Mouse (Mus musculus) spleen, postnatal 10 days (tissue): ENCODE results near the gene 4933405L10Rik.

ENCODE experiments used
- DNase-seq, 2 experiments: peaks; one replicate each; pipeline ENCODE4 v3.0.0; 2021 to 2022; ENCODE audit warnings: low spot score in 2 of 2

The 4933405L10Rik gene

GRCm38 (mm10) chr8:105700966-105701824 lies 6.3 kb upstream of the 4933405L10Rik start, which contains the start of the genes Acd and Pard6a:
Gene Acd, minus strand, starts transcription at chr8:105701102.
Gene Pard6a, plus strand, starts transcription at chr8:105701148.
- DNase-seq, result peak; percentile 98

GRCm38 (mm10) chr8:105702001-105702401 lies 5.5 kb upstream of the 4933405L10Rik start:
- DNase-seq, result peak in 1 of 2 experiments; percentile 32

GRCm38 (mm10) chr8:105702731-105703415 lies 4.6 kb upstream of the 4933405L10Rik start:
- peak in 1 of 2 experiments; percentile 17 for DNase-seq

- DNase-seq, result peak in 1 of 2 experiments; percentile 17
Observed at GRCm38 (mm10) chr8:105704146-105704812, 3.2 kb upstream of the 4933405L10Rik start.

- no peak for DNase-seq
Observed at GRCm38 (mm10) chr8:105704955-105705354, 2.5 kb upstream of the 4933405L10Rik start.

GRCm38 (mm10) chr8:105706426-105706825 lies 1.0 kb upstream of the 4933405L10Rik start:
- DNase-seq, result peak in 1 of 2 experiments; percentile 14

- DNase-seq, result no peak
Observed at GRCm38 (mm10) chr8:105708675-105709074, 1.2 kb downstream of the 4933405L10Rik start.

- DNase-seq, result no peak
Observed at GRCm38 (mm10) chr8:105709317-105709716, 1.9 kb downstream of the 4933405L10Rik start.

- DNase-seq, result no peak
Observed at GRCm38 (mm10) chr8:105712286-105712685, 4.8 kb downstream of the 4933405L10Rik start.

- DNase-seq, result peak; percentile 88 to 95
Observed at GRCm38 (mm10) chr8:105714139-105714538, 6.7 kb downstream of the 4933405L10Rik start.

GRCm38 (mm10) chr8:105715042-105715441 lies 7.6 kb downstream of the 4933405L10Rik start:
- DNase-seq, result no peak

GRCm38 (mm10) chr8:105716302-105716945 lies 9.0 kb downstream of the 4933405L10Rik start:
- no peak for DNase-seq

- DNase-seq, result no peak
Observed at GRCm38 (mm10) chr8:105719637-105720036, 12.2 kb downstream of the 4933405L10Rik start.

GRCm38 (mm10) chr8:105722861-105723260 lies 15.4 kb downstream of the 4933405L10Rik start:
- no peak for DNase-seq

- DNase-seq, result no peak
Observed at GRCm38 (mm10) chr8:105725726-105726125, 18.3 kb downstream of the 4933405L10Rik start.

GRCm38 (mm10) chr8:105727397-105728124 lies 20.1 kb downstream of the 4933405L10Rik start:
- DNase-seq, result no peak

- DNase-seq, result no peak
Observed at GRCm38 (mm10) chr8:105732186-105732585, 24.7 kb downstream of the 4933405L10Rik start.

- DNase-seq, result no peak
Observed at GRCm38 (mm10) chr8:105739216-105739615, 31.8 kb downstream of the 4933405L10Rik start.

- DNase-seq, result no peak
Observed at GRCm38 (mm10) chr8:105743301-105743700, 35.8 kb downstream of the 4933405L10Rik start.

- DNase-seq, result peak in 1 of 2 experiments; percentile 40
Observed at GRCm38 (mm10) chr8:105750606-105751005, 43.2 kb downstream of the 4933405L10Rik start.

GRCm38 (mm10) chr8:105753916-105754315 lies 46.5 kb downstream of the 4933405L10Rik start:
- DNase-seq, result no peak
